Comparison of ENCODE assay signal across 12 mouse cellular contexts in the genomic region with DNA sequence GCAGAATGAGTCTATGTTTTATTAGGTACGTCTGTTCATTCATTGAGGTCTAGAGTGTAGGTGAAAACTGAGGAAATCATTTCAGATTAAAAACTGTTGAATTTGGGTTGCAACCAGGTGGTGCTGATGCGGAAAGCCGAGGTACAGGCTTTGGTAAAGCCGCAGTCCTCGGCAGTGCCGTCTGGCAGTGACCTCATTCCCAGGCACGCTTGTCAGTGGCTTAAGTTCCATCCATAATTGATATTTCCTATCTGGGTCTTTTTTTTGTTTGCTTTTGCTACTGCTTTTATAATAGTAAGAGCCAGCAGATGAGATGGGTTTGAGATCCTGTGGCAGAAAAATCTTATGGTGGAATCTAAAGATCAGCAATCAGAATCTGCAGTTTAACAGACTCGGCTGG. TPM values are rescaled to one million over a fixed set of nuclear protein-coding genes. Genes with fewer than 3 reads are reported as not detected.
DNase-seq lines count a peak whose midpoint lies in the region; ATAC-seq and TF ChIP-seq lines count a peak whose summit lies in the region.
"Had no signal": no experiment of that assay in that cellular context is flagged by ENCODE, and none has a peak within 500 bp of the region (broad histone marks: within the 10 kb centered on the region; RNA-seq: fewer than 3 reads in every experiment).

No protein-coding gene starts in this region.

- TF ChIP-seq CTCF in cerebellum, adult 2 months (IDR thresholded peaks at IDR 0.05; ENCODE audit: borderline replicate concordance, insufficient read depth, low read depth, low read length) = no peak
- no peak for TF ChIP-seq CTCF in cortical plate, adult 2 months (IDR thresholded peaks at IDR 0.05; ENCODE audit: extremely low read depth, insufficient read depth, low read length)

- no peaks in the 10 kb centered on the region; the same call in 1 of the 2 replicates for H3K4me1 ChIP-seq in cerebellum, adult 2 months (ENCODE audit: control insufficient read depth, insufficient read depth, low read length)
- H3K4me1 ChIP-seq in cortical plate, adult 2 months (ENCODE audit: control insufficient read depth, insufficient read depth, low read length) = 0 out of 2 replicates have a peak, but pooled peaks cover 1% of the 10 kb centered on the region
- H3K4me1 ChIP-seq in hindbrain, embryonic 14.5 days (replicated peaks; ENCODE audit: control insufficient read depth, insufficient read depth, low read length) = peaks cover 19% of the 10 kb centered on the region; the same call in 1 of the 2 replicates
- peaks cover 7% of the 10 kb centered on the region for H3K4me1 ChIP-seq in neural tube, embryonic 14.5 days (ENCODE audit: control insufficient read depth, insufficient read depth, low read length)
- H3K4me1 ChIP-seq: limb, embryonic 12.5 days had no signal

- H3K4me3 ChIP-seq in cerebellum, adult 2 months (replicated peaks; ENCODE audit: insufficient read depth, low read depth, low read length) = peak overlapping the region; percentile 75
- H3K4me3 ChIP-seq in cortical plate, adult 2 months (ENCODE audit: insufficient read depth, low read length) = peak overlapping the region; percentile 71
- peak overlapping the region; percentile 52 for H3K4me3 ChIP-seq in hindbrain, embryonic 14.5 days (replicated peaks; ENCODE audit: low read length)
- H3K4me3 ChIP-seq in neural tube, embryonic 14.5 days (ENCODE audit: low read depth, low read length) = peak overlapping the region; percentile 47

- ATAC-seq in hindbrain, embryonic 14.5 days (ENCODE audit: low FRiP score) = no peak
- no peak for ATAC-seq in neural tube, embryonic 14.5 days (ENCODE audit: low read depth)
- ATAC-seq: activated CD4-positive, CD25-positive, alpha-beta regulatory T cell, adult 4 months had no signal

- H3K36me3 ChIP-seq in hindbrain, embryonic 14.5 days (replicated peaks; ENCODE audit: control insufficient read depth, insufficient read depth) = peaks cover 57% of the 10 kb centered on the region
- H3K36me3 ChIP-seq in neural tube, embryonic 14.5 days (ENCODE audit: control insufficient read depth, insufficient read depth, low read length) = peaks cover 25% of the 10 kb centered on the region

- H3K9ac ChIP-seq in hindbrain, embryonic 14.5 days = peak overlapping the region; percentile 76
- H3K9ac ChIP-seq in neural tube, embryonic 14.5 days (replicated peaks; ENCODE audit: low read depth, low read length) = peak overlapping the region; percentile 58
- H3K9ac ChIP-seq: limb, embryonic 12.5 days; lung, embryonic 14.5 days had no signal

- WGBS in cerebellum, adult 2 months = 41% methylated on average over 8 of the region's 8 CpGs
- 58% methylated on average over 8 of the region's 8 CpGs for WGBS in hindbrain, embryonic 14.5 days
- 62% methylated on average over 8 of the region's 8 CpGs for WGBS in neural tube, embryonic 14.5 days

- peaks cover 33% of the 10 kb centered on the region for H3K9me3 ChIP-seq in hindbrain, embryonic 14.5 days (ENCODE audit: control insufficient read depth, low read length)
- no peaks in the 10 kb centered on the region for H3K9me3 ChIP-seq in neural tube, embryonic 14.5 days (ENCODE audit: control insufficient read depth, low read length)

- TF ChIP-seq POLR2A in cerebellum, adult 2 months (IDR thresholded peaks at IDR 0.05; ENCODE audit: borderline replicate concordance, insufficient read depth, low read length) = no peak
- TF ChIP-seq POLR2A in cortical plate, adult 2 months (IDR thresholded peaks at IDR 0.05; ENCODE audit: extremely low read depth, insufficient read depth, low read length) = no peak

- no peaks in the 10 kb centered on the region for H3K27me3 ChIP-seq in cerebellum, adult 2 months (ENCODE audit: control insufficient read depth, insufficient read depth, low read length)
- no peaks in the 10 kb centered on the region for H3K27me3 ChIP-seq in hindbrain, embryonic 14.5 days (ENCODE audit: control insufficient read depth, insufficient read depth, low read length)
- H3K27me3 ChIP-seq in neural tube, embryonic 14.5 days (ENCODE audit: control insufficient read depth, insufficient read depth, low read length) = no peaks in the 10 kb centered on the region

- peak overlapping the region; percentile 4; the same call in 1 of the 2 replicates for H3K27ac ChIP-seq in cerebellum, adult 2 months (ENCODE audit: insufficient read depth, low read length)
- H3K27ac ChIP-seq in cortical plate, adult 2 months (ENCODE audit: insufficient read depth, low read length) = 0 out of 2 replicates have a peak overlapping the region, but pooled peaks have one; percentile 25
- H3K27ac ChIP-seq in hindbrain, embryonic 14.5 days = peak overlapping the region; percentile 98
- H3K27ac ChIP-seq in neural tube, embryonic 14.5 days (ENCODE audit: low read depth, low read length) = peak overlapping the region; percentile 80
- H3K27ac ChIP-seq: limb, embryonic 12.5 days had no signal

- DNase-seq in cerebellum, adult 2 months = peak; percentile 51 to 56
- DNase-seq in hindbrain, embryonic 14.5 days (ENCODE audit: low spot score) = peak; percentile 47
- DNase-seq in liver = no peak
- no peak for DNase-seq in ovary, postnatal 10 days (ENCODE audit: low spot score)
- no peak for DNase-seq in layer of hippocampus, adult 8-10 months (ENCODE audit: low spot score in 2 of 2)
- DNase-seq: kidney, postnatal 14 days; lung, embryonic 14.5 days; right cerebral cortex, postnatal 25 days had no signal

- peak overlapping the region; percentile 56 for H3K4me2 ChIP-seq in hindbrain, embryonic 14.5 days (replicated peaks)
- H3K4me2 ChIP-seq in neural tube, embryonic 14.5 days (ENCODE audit: low read depth, low read length) = 0 out of 2 replicates have a peak overlapping the region, but pooled peaks have one; percentile 14

RNA-seq across cellular contexts. Expression of gene Mcmbp, which starts 50.9 kb away (rescaled TPM):
- 20.5 and 22.6 TPM in 2 replicates for polyA plus RNA-seq in cerebellum, adult 2 months (2012; rRNA removed)
- 14.2 and 15.6 TPM in 2 replicates for polyA plus RNA-seq in cortical plate, adult 2 months (2012; rRNA removed)
- 50.9 and 52.2 TPM in 2 replicates for polyA plus RNA-seq in hindbrain, embryonic 14.5 days (2014; fragmentation: Nextera tagmentation; extraction: Ambion mirVana)
- polyA plus RNA-seq in neural tube, embryonic 14.5 days (2014; fragmentation: Nextera tagmentation; extraction: Ambion mirVana) = 51.6 and 51.9 TPM in 2 replicates
- 10 to 100 TPM; 26.3 to 31.6 (median 29.0) TPM for total RNA-seq in layer of hippocampus, adult 8-10 months (2022)

RNA-seq across cellular contexts. Expression of gene Sec23ip, which starts 55.4 kb away (rescaled TPM):
- 18.2 and 21.7 TPM in 2 replicates for polyA plus RNA-seq in cerebellum, adult 2 months (2012; rRNA removed)
- polyA plus RNA-seq in cortical plate, adult 2 months (2012; rRNA removed) = 18.2 and 18.4 TPM in 2 replicates
- 34.8 and 37.7 TPM in 2 replicates for polyA plus RNA-seq in hindbrain, embryonic 14.5 days (2014; fragmentation: Nextera tagmentation; extraction: Ambion mirVana)
- polyA plus RNA-seq in neural tube, embryonic 14.5 days (2014; fragmentation: Nextera tagmentation; extraction: Ambion mirVana) = 37.0 and 42.5 TPM in 2 replicates
- total RNA-seq in layer of hippocampus, adult 8-10 months (2022) = 10 to 100 TPM; 44.5 to 65.8 (median 54.9) TPM

Comparison
In these comparisons a context has a peak if more than half of its experiments do, and no peak if none do; other contexts are left out.
1. DNase-seq: peak in cerebellum, adult 2 months (2 of 2) and hindbrain, embryonic 14.5 days (single experiment); none in liver (single experiment), ovary, postnatal 10 days (single experiment) and layer of hippocampus, adult 8-10 months (0 of 2).
2. H3K27ac ChIP-seq: peak in every context shown above with its lines; median percentile 98 in hindbrain, embryonic 14.5 days; 80 in neural tube, embryonic 14.5 days; 25 in cortical plate, adult 2 months; 4 in cerebellum, adult 2 months.
3. Peak in every context shown above with its lines, with median percentiles within 50 percentile points of each other: H3K4me3 ChIP-seq.